Mouse (Mus musculus) lung, postnatal 0 days (tissue): ENCODE results near the gene Cpt1a. TPM values are rescaled to one million over a fixed set of nuclear protein-coding genes. Genes with fewer than 3 reads are reported as not detected.
A peak's percentile ranks its signal among the peaks of the same experiment; 100 is the strongest.

Source experiments
- ATAC-seq: fragments of 200-750 bp; cut with Nextera tagmentation; 2 replicates; pipeline ENCODE4 v1.8.0; 2017; ENCODE audit warnings: moderate library complexity
- DNase-seq: peaks from one replicate; pipeline ENCODE4 v3.0.0-alpha.2; 2016; ENCODE audit warnings: low spot score
- H3K27ac ChIP-seq: fragments of 300-500 bp; sonication (generic); 2 replicates; pipeline ENCODE4 v1.5.1; 2014; ENCODE audit warnings: antibody characterized with exemption, mild to moderate bottlenecking, low read length, mixed read lengths
- H3K27me3 ChIP-seq: fragments of 300-500 bp; sonication (generic); replicated peaks from 2 replicates; pipeline ENCODE4 v1.6.1; 2014; ENCODE audit warnings: low read length, mixed read lengths; ENCODE audit not compliant: insufficient read depth
- H3K36me3 ChIP-seq: fragments of 300-500 bp; sonication (generic); 2 replicates; pipeline ENCODE4 v1.6.1; 2014; ENCODE audit warnings: low read length, mixed read lengths; ENCODE audit not compliant: insufficient read depth
- H3K4me1 ChIP-seq: fragments of 300-500 bp; sonication (generic); 2 replicates; pipeline ENCODE4 v1.6.1; 2014; ENCODE audit warnings: antibody characterized with exemption, low read depth, low read length, mixed read lengths; ENCODE audit not compliant: insufficient read depth
- H3K4me2 ChIP-seq: fragments of 300-500 bp; sonication (generic); replicated peaks from 2 replicates; pipeline ENCODE4 v1.6.1; 2014; ENCODE audit warnings: low read depth, mild to moderate bottlenecking, low read length, moderate library complexity, mixed read lengths
- H3K4me3 ChIP-seq: fragments of 300-500 bp; sonication (generic); 2 replicates; pipeline ENCODE4 v1.5.1; 2014; ENCODE audit warnings: low read depth, low read length
- H3K9ac ChIP-seq: fragments of 300-500 bp; sonication (generic); replicated peaks from 2 replicates; pipeline ENCODE4 v1.6.1; 2014; ENCODE audit warnings: low read depth, mild to moderate bottlenecking
- H3K9me3 ChIP-seq: fragments of 300-500 bp; sonication (generic); 2 replicates; pipeline ENCODE4 v1.6.1; 2016; ENCODE audit warnings: low read length, mixed read lengths
- CTCF ChIP-seq: IDR thresholded peaks from 2 replicates; pipeline ENCODE4 v1.5.1; 2016; ENCODE audit warnings: antibody characterized with exemption, mild to moderate bottlenecking
- EP300 ChIP-seq: IDR thresholded peaks from 2 replicates; pipeline ENCODE4 v1.6.1; 2016; ENCODE audit warnings: antibody characterized with exemption, mild to moderate bottlenecking, control low read depth
- WGBS: fragments of 180-500 bp; shearing (Covaris S2); extraction: QIAGEN DNeasy Blood & Tissue Kit; methylation state at CpG from one replicate; pipeline ENCODE4 v1.1.7; 2014; 5-methylcytosine and 5-hydroxymethylcytosine counted together
- polyA plus RNA-seq: library from polyadenylated mRNA; unstranded; fragments of >200 nt; fragmentation: Nextera tagmentation; extraction: Ambion mirVana; gene quantifications from 2 replicates; pipeline ENCODE4 v1.2.1, GENCODE M21; 2015

Gene Cpt1a
- polyA plus RNA-seq, 1 experiment from 2014 or later = 46.6 TPM

- no peaks in the 10 kb centered on the region for H3K4me1 ChIP-seq
- H3K4me3 ChIP-seq = no peak overlapping the region
- peaks cover 10% of the 10 kb centered on the region for H3K36me3 ChIP-seq
- H3K27me3 ChIP-seq = no peaks in the 10 kb centered on the region
- ATAC-seq (no peak), DNase-seq (no peak)
- H3K4me2 ChIP-seq = no peak overlapping the region
- 100% methylated on average over 1 of the region's 1 CpGs for WGBS
- no peak overlapping the region for H3K27ac ChIP-seq
- TF ChIP-seq CTCF = no peak
- TF ChIP-seq EP300 = no peak
- H3K9me3 ChIP-seq = no peaks in the 10 kb centered on the region
- H3K9ac ChIP-seq = no peak overlapping the region
Measured at GRCm38 (mm10) chr19:3289006-3289405, 33.1 kb upstream of the Cpt1a start.

- Histone ChIP-seq H3K9ac (no peak overlapping the region), H3K27ac (no peak overlapping the region), H3K4me1 (no peaks in the 10 kb centered on the region), H3K9me3 (no peaks in the 10 kb centered on the region), H3K27me3 (no peaks in the 10 kb centered on the region), H3K4me2 (no peak overlapping the region), H3K4me3 (no peak overlapping the region), H3K36me3 (peaks cover 10% of the 10 kb centered on the region)
- DNase-seq (peak; percentile 52), ATAC-seq (peak; percentile 52)
- TF ChIP-seq EP300 = no peak
- TF ChIP-seq CTCF = peak; percentile 87
- 80% methylated on average over 2 of the region's 2 CpGs for WGBS
Measured at GRCm38 (mm10) chr19:3292028-3292427, 30.1 kb upstream of the Cpt1a start.

DNA sequence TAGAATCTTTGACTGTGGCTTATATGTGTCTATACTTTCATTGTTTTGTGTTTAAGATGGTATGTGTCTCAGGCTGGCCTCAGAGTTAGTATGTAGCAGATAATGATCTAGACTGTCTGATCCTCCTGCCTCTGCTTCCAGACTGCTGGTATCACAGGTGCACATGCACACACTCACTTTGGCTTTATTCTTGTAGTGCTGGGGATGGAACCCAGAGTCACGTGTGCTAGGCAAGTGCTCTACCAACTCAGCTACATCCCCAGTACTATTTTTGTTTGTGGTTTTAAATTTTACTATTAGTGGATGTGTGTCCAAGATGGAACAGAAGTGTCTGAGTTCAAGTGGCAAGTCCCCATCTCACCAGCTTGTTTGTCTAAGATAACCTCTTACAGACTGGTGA, 29.1 kb upstream of the Cpt1a start:
- 85% methylated on average over 1 of the region's 1 CpGs for WGBS
- TF ChIP-seq EP300 = no peak
- TF ChIP-seq CTCF = no peak
- Histone ChIP-seq H3K9me3 (no peaks in the 10 kb centered on the region), H3K36me3 (peaks cover 10% of the 10 kb centered on the region), H3K4me1 (no peaks in the 10 kb centered on the region), H3K4me3 (no peak overlapping the region), H3K27me3 (no peaks in the 10 kb centered on the region), H3K4me2 (no peak overlapping the region), H3K9ac (no peak overlapping the region), H3K27ac (no peak overlapping the region)
- ATAC-seq (no peak), DNase-seq (no peak)

DNA sequence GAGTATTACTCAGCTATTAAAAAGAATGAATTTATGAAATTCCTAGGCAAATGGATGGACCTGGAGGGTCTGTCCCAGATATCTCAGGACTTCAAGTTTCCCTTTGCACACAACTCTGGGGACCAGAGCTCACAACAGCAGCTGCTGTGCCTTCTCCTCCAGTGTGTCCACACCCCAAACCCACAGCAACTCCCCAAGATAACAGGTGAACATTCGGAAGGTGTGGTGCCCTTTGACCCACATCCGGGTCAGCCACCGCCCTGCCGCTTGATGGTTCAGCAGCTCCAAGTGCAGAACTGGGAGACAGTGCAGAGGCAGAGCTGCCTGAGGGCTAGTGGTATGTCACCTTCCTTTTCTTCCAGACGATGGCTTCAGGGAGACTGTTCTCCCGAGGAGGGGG, 26.9 kb upstream of the Cpt1a start:
- no peak overlapping the region for H3K9ac ChIP-seq
- TF ChIP-seq CTCF (no peak), EP300 (no peak)
- H3K4me2 ChIP-seq = no peak overlapping the region
- no peaks in the 10 kb centered on the region for H3K4me1 ChIP-seq
- no peak for DNase-seq
- peaks cover 1% of the 10 kb centered on the region; the same call in 1 of the 2 replicates for H3K36me3 ChIP-seq
- no peak overlapping the region for H3K27ac ChIP-seq
- no peaks in the 10 kb centered on the region for H3K27me3 ChIP-seq
- ATAC-seq = no peak
- 83% methylated on average over 6 of the region's 6 CpGs for whole genome bisulfite sequencing
- no peaks in the 10 kb centered on the region for H3K9me3 ChIP-seq
- no peak overlapping the region for H3K4me3 ChIP-seq

DNA sequence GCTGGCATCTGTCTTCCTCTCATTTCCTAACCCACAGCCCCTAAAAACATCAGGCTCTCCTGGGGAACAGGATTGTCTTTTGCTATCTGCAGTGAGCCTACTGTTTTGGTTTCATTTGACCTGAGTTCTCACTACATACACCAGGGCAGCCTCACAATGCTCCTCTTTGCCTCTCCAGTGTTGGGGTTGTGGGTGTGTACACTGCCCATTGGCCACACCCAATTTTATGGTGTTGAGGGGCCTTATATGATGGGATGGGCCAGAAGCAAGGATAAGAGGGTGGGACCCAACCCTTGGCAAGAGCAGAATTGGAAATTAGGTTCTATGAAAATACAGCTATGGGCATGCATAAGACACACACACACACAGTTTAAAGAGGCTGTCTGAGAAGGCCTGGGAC, 25.1 kb upstream of the Cpt1a start:
- H3K27ac ChIP-seq = no peak overlapping the region
- H3K27me3 ChIP-seq = no peaks in the 10 kb centered on the region
- H3K4me3 ChIP-seq = no peak overlapping the region
- DNase-seq (no peak), ATAC-seq (no peak)
- H3K4me1 ChIP-seq = no peaks in the 10 kb centered on the region
- H3K36me3 ChIP-seq = no peaks in the 10 kb centered on the region
- TF ChIP-seq CTCF (no peak), EP300 (no peak)
- no peaks in the 10 kb centered on the region for H3K9me3 ChIP-seq
- no peak overlapping the region for H3K4me2 ChIP-seq
- no peak overlapping the region for H3K9ac ChIP-seq

DNA sequence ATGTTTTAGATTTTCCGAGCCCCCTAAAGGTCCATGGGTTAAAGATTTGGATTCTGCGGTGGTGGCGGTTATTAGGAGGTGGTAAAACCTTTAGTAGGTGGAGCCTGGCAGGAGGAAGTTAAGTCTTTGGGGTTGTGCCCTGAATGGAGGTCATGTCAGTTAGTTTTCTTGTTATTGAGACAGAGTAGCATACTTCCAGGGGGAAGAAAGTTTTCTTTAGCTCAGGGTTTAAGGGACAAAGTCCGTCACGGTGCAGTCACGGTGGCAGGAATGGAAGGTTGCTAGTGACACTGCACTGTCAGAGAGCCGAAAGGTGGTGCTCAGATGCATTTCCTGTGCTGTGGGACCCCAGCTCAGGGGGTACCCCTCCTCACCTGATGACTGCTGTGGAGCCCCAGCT, 24.4 kb upstream of the Cpt1a start:
- Histone ChIP-seq H3K9me3 (no peaks in the 10 kb centered on the region), H3K4me3 (no peak overlapping the region), H3K9ac (no peak overlapping the region), H3K36me3 (no peaks in the 10 kb centered on the region), H3K4me2 (no peak overlapping the region), H3K27ac (no peak overlapping the region), H3K27me3 (no peaks in the 10 kb centered on the region), H3K4me1 (no peaks in the 10 kb centered on the region)
- ATAC-seq = no peak
- TF ChIP-seq EP300 (no peak), CTCF (no peak)
- WGBS = 79% methylated on average over 7 of the region's 7 CpGs
- DNase-seq = no peak

- Histone ChIP-seq H3K9ac (no peak overlapping the region), H3K4me2 (no peak overlapping the region)
- 58% methylated on average over 4 of the region's 4 CpGs for WGBS
Measured at GRCm38 (mm10) chr19:3304017-3304416, 18.1 kb upstream of the Cpt1a start.

More at GRCm38 (mm10) chr19:3304017-3304416, 18.1 kb upstream of the Cpt1a start:
- TF ChIP-seq CTCF (no peak), EP300 (no peak)
- Histone ChIP-seq H3K27me3 (no peaks in the 10 kb centered on the region), H3K4me1 (no peaks in the 10 kb centered on the region), H3K36me3 (no peaks in the 10 kb centered on the region), H3K4me3 (no peak overlapping the region), H3K9me3 (no peaks in the 10 kb centered on the region), H3K27ac (no peak overlapping the region)
- DNase-seq (no peak), ATAC-seq (no peak)
